In the genomic region with DNA sequence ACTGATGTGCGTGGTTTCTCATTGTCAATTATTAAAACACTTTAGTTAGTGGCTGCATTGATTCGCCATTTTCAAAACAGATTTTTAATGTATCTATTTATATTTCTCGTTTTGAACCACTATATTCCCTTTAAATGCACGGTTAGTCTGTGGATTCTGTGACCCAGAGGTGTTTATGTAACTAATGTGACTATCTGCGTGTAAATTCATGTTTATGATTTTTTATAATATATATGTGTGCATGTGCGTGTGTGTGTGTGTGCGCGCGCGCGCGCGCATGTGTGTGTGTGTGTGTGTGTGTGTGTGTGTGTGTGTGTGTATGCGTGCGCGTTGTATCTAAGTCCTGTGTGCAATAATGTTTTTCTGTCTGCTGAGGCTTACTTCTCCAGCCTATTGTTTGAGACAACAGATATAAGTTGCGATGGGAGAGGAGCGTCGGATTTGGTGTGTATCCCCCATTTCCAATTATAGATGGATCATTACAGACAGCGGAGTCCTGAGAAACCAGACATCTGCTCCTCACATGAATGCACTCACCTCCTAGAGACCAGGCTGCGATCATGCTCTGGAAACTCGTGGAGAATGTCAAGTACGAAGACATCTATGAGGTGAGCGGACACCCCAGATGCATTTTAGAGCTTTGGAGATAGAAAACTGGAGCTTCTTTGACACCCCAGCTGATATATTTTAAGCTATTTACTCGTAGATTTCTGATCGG, we compare ENCODE assay signal across 9 mouse cellular contexts. TPM values are rescaled to one million over a fixed set of nuclear protein-coding genes. Genes with fewer than 3 reads are reported as not detected.
DNase-seq lines count a peak whose midpoint lies in the region; ATAC-seq and TF ChIP-seq lines count a peak whose summit lies in the region.
"Had no signal": no experiment of that assay in that cellular context is flagged by ENCODE, and none has a peak within 500 bp of the region (broad histone marks: within the 10 kb centered on the region; RNA-seq: fewer than 3 reads in every experiment).

A gene (plus strand): TSS at position 274 of the 718 bp plus-strand sequence.

- TF ChIP-seq EP300 in heart, postnatal 0 days (IDR thresholded peaks at IDR 0.05; ENCODE audit: low read depth): no peak

- H3K9me3 ChIP-seq in heart, postnatal 0 days (replicated peaks; ENCODE audit: control insufficient read depth, low read length): no peaks in the 10 kb centered on the region
- H3K9me3 ChIP-seq in intestine, embryonic 14.5 days (ENCODE audit: control insufficient read depth, low read length): no peaks in the 10 kb centered on the region
- no peaks in the 10 kb centered on the region for H3K9me3 ChIP-seq in neural tube, embryonic 11.5 days (ENCODE audit: control insufficient read depth, low read length)

- no peak for ATAC-seq in heart, postnatal 0 days (ENCODE audit: insufficient read depth, low read depth)
- no peak for ATAC-seq in intestine, embryonic 14.5 days (replicated peaks; ENCODE audit: low FRiP score, low TSS enrichment, low read depth)
- ATAC-seq in neural tube, embryonic 11.5 days (ENCODE audit: insufficient read depth, low FRiP score, low TSS enrichment): peak; percentile 40; the same call in 1 of the 2 replicates
- ATAC-seq in monocyte, adult 5-6 weeks (replicated peaks; ENCODE audit: insufficient number of reproducible peaks, low FRiP score, low TSS enrichment, poor library complexity, severe bottlenecking): no peak

- H3K27ac ChIP-seq in heart, postnatal 0 days (ENCODE audit: low read depth): no peak within 1 kb of the TSS
- H3K27ac ChIP-seq in intestine, embryonic 14.5 days (ENCODE audit: low read depth): no peak within 1 kb of the TSS
- 0 out of 2 replicates have a peak within 1 kb of the TSS, but pooled peaks have one; percentile 14 for H3K27ac ChIP-seq in neural tube, embryonic 11.5 days (ENCODE audit: low read depth, low read length)

- peaks cover 69% of the 10 kb centered on the region for H3K27me3 ChIP-seq in heart, postnatal 0 days (ENCODE audit: control insufficient read depth, insufficient read depth, low read length)
- peaks cover 76% of the 10 kb centered on the region for H3K27me3 ChIP-seq in intestine, embryonic 14.5 days (replicated peaks; ENCODE audit: control insufficient read depth, insufficient read depth, low read length)
- H3K27me3 ChIP-seq in neural tube, embryonic 11.5 days (ENCODE audit: control insufficient read depth, insufficient read depth, low read length): peaks cover 60% of the 10 kb centered on the region

- peak within 1 kb of the TSS; percentile 51 for H3K4me2 ChIP-seq in heart, postnatal 0 days (ENCODE audit: low read depth, low read length)
- peak within 1 kb of the TSS; percentile 39 for H3K4me2 ChIP-seq in intestine, embryonic 14.5 days (ENCODE audit: low read length)
- H3K4me2 ChIP-seq in neural tube, embryonic 11.5 days (ENCODE audit: low read depth): peak within 1 kb of the TSS; percentile 39

- WGBS in heart, postnatal 0 days: 4% methylated on average over 26 of the region's 26 CpGs
- 2% methylated on average over 26 of the region's 26 CpGs for WGBS in intestine, embryonic 14.5 days
- 1% methylated on average over 26 of the region's 26 CpGs for WGBS in neural tube, embryonic 11.5 days

- intact Hi-C loops in left cerebral cortex, postnatal 14 days (cut with DNase I): loop anchor here (5.0 to 10.0 kb wide), 4 partner anchors 101 to 1246 kb away; no protein-coding TSS in a partner anchor

- DNase-seq in heart, postnatal 0 days (ENCODE audit: low spot score): no peak
- DNase-seq in heart, adult 18-20 months: no peak
- DNase-seq in embryo, embryonic 9.5 days (ENCODE audit: extremely low spot score): peak; percentile 63
- DNase-seq in intestine, embryonic 14.5 days (ENCODE audit: low spot score): peak; percentile 72
- peak; percentile 73 for DNase-seq in neural tube, embryonic 11.5 days (ENCODE audit: low spot score)
- DNase-seq in MN1 (ENCODE audit: low spot score): no peak
- no peak for DNase-seq in left cerebral cortex, postnatal 14 days (ENCODE audit: low spot score in 2 of 2)

- no peak for TF ChIP-seq CTCF in heart, postnatal 0 days (IDR thresholded peaks at IDR 0.05; ENCODE audit: low read depth)

- no peaks in the 10 kb centered on the region for H3K36me3 ChIP-seq in heart, postnatal 0 days (replicated peaks; ENCODE audit: control insufficient read depth, insufficient read depth, low read length)
- no peaks in the 10 kb centered on the region for H3K36me3 ChIP-seq in intestine, embryonic 14.5 days (ENCODE audit: control insufficient read depth, insufficient read depth, low read length)
- H3K36me3 ChIP-seq in neural tube, embryonic 11.5 days (ENCODE audit: control insufficient read depth, insufficient read depth, low read length): no peaks in the 10 kb centered on the region

- no peaks in the 10 kb centered on the region for H3K4me1 ChIP-seq in heart, postnatal 0 days (ENCODE audit: control insufficient read depth, insufficient read depth)
- H3K4me1 ChIP-seq in intestine, embryonic 14.5 days (replicated peaks; ENCODE audit: control insufficient read depth, insufficient read depth, low read length): no peaks in the 10 kb centered on the region
- H3K4me1 ChIP-seq in neural tube, embryonic 11.5 days (ENCODE audit: control insufficient read depth, insufficient read depth, low read length): no peaks in the 10 kb centered on the region

- no peak within 1 kb of the TSS for H3K9ac ChIP-seq in heart, postnatal 0 days (replicated peaks; ENCODE audit: low read depth, low read length)
- no peak within 1 kb of the TSS for H3K9ac ChIP-seq in intestine, embryonic 14.5 days (ENCODE audit: low read length)
- H3K9ac ChIP-seq in neural tube, embryonic 11.5 days (ENCODE audit: low read length): peak within 1 kb of the TSS; percentile 69

- H3K4me3 ChIP-seq in heart, postnatal 0 days (ENCODE audit: low read depth, low read length): peak within 1 kb of the TSS; percentile 28
- H3K4me3 ChIP-seq in intestine, embryonic 14.5 days (ENCODE audit: low read depth, low read length): peak within 1 kb of the TSS; percentile 19; the same call in 1 of the 2 replicates
- peak within 1 kb of the TSS; percentile 42 for H3K4me3 ChIP-seq in neural tube, embryonic 11.5 days (ENCODE audit: low read depth, low read length)

RNA-seq across cellular contexts. Expression of the gene that starts here (rescaled TPM):
- total RNA-seq in heart, postnatal 0 days (2014; rRNA removed; ENCODE audit: low replicate concordance): not detected in 2 replicates
- not detected in 2 replicates for polyA plus RNA-seq in heart, postnatal 0 days (2015; fragmentation: Nextera tagmentation; extraction: Ambion mirVana)
- total RNA-seq in heart, adult 18-20 months (2021): not detected
- not detected in 2 replicates for polyA plus RNA-seq in intestine, embryonic 14.5 days (2014; fragmentation: Nextera tagmentation; extraction: Ambion mirVana)
- 43.5 and 48.6 TPM in 2 replicates for polyA plus RNA-seq in neural tube, embryonic 11.5 days (2014; fragmentation: Nextera tagmentation; extraction: Ambion mirVana)
- 1 to 10 TPM in 1 of 2 experiments, under 1 TPM in 1; 0.74 to 1.1 TPM for total RNA-seq in left cerebral cortex, postnatal 14 days (2021)
- not detected in 3 replicates for total RNA-seq in monocyte, adult 5-6 weeks (2017)
- total RNA-seq: MEL had no signal

Comparison
In these comparisons a context has a peak if more than half of its experiments do, and no peak if none do; other contexts are left out.
1. RNA of the gene that starts here (polyA plus RNA-seq): 43.5 to 48.6 TPM in neural tube, embryonic 11.5 days; not detected in heart, postnatal 0 days and not detected in intestine, embryonic 14.5 days; every median in the first group is over 10 times any median in the second.
2. Peak in DNase-seq, H3K4me3 ChIP-seq and H3K4me2 ChIP-seq in intestine, embryonic 14.5 days; RNA of the gene not detected or under 1 TPM.
3. DNase-seq: peak in embryo, embryonic 9.5 days (single experiment) and neural tube, embryonic 11.5 days (single experiment); none in heart, postnatal 0 days (single experiment), heart, adult 18-20 months (0 of 2), MN1 (single experiment) and left cerebral cortex, postnatal 14 days (0 of 2).
4. Peak in every context shown above with its lines, with median percentiles within 50 percentile points of each other: H3K4me2 ChIP-seq and H3K4me3 ChIP-seq.